Mouse (Mus musculus): ENCODE measurements around the gene Myo3a. TPM values are rescaled to one million over a fixed set of nuclear protein-coding genes. Genes with fewer than 3 reads are reported as not detected.
"Not testable (repeated sequence)": the region's sequence is repeated elsewhere in the genome, so short reads cannot be mapped to it uniquely, and the experiment has no call there.

Myo3a gene
- total and polyA plus RNA-seq, 2 experiments from 2014 or later: not detected

- DNase-seq (ENCODE audit: low spot score) (no peak), ATAC-seq (ENCODE audit: insufficient read depth, low read depth) (no peak)
- Histone ChIP-seq H3K9ac (replicated peaks; ENCODE audit: low read depth, low read length) (no peak overlapping the region), H3K27ac (ENCODE audit: low read depth) (no peak overlapping the region), H3K4me1 (ENCODE audit: control insufficient read depth, insufficient read depth) (no peaks in the 10 kb centered on the region), H3K4me2 (ENCODE audit: low read depth, low read length) (no peak overlapping the region), H3K4me3 (ENCODE audit: low read depth, low read length) (no peak overlapping the region), H3K9me3 (replicated peaks; ENCODE audit: control insufficient read depth, low read length) (no peaks in the 10 kb centered on the region), H3K36me3 (replicated peaks; ENCODE audit: control insufficient read depth, insufficient read depth, low read length) (no peaks in the 10 kb centered on the region), H3K27me3 (ENCODE audit: control insufficient read depth, insufficient read depth, low read length) (no peaks in the 10 kb centered on the region)
- TF ChIP-seq EP300 (IDR thresholded peaks at IDR 0.05; ENCODE audit: low read depth) (no peak), CTCF (IDR thresholded peaks at IDR 0.05; ENCODE audit: low read depth) (no peak)
- 70% methylated on average over 6 of the region's 6 CpGs for WGBS
Measured at GRCm38 (mm10) chr2:22548421-22548820, 321.1 kb downstream of the Myo3a start.

- peak; percentile 16 for DNase-seq (ENCODE audit: low spot score)
- not testable (repeated sequence) for H3K4me3 ChIP-seq (ENCODE audit: low read depth, low read length); H3K4me1 ChIP-seq (ENCODE audit: control insufficient read depth, insufficient read depth); H3K27ac ChIP-seq (ENCODE audit: low read depth); H3K27me3 ChIP-seq (ENCODE audit: control insufficient read depth, insufficient read depth, low read length); H3K36me3 ChIP-seq (replicated peaks; ENCODE audit: control insufficient read depth, insufficient read depth, low read length); H3K9ac ChIP-seq (replicated peaks; ENCODE audit: low read depth, low read length); H3K9me3 ChIP-seq (replicated peaks; ENCODE audit: control insufficient read depth, low read length); H3K4me2 ChIP-seq (ENCODE audit: low read depth, low read length)
- ATAC-seq (ENCODE audit: insufficient read depth, low read depth): peak; percentile 74
- 72% methylated on average over 13 of the region's 14 CpGs for WGBS
Measured at GRCm38 (mm10) chr2:22587469-22588169, 360.3 kb downstream of the Myo3a start.

- H3K9me3 ChIP-seq (replicated peaks; ENCODE audit: control insufficient read depth, low read length); H3K4me3 ChIP-seq (ENCODE audit: low read depth, low read length); DNase-seq (ENCODE audit: low spot score); H3K4me2 ChIP-seq (ENCODE audit: low read depth, low read length); H3K4me1 ChIP-seq (ENCODE audit: control insufficient read depth, insufficient read depth); H3K36me3 ChIP-seq (replicated peaks; ENCODE audit: control insufficient read depth, insufficient read depth, low read length); H3K27ac ChIP-seq (ENCODE audit: low read depth); H3K27me3 ChIP-seq (ENCODE audit: control insufficient read depth, insufficient read depth, low read length); H3K9ac ChIP-seq (replicated peaks; ENCODE audit: low read depth, low read length): not testable (repeated sequence)
- ATAC-seq (ENCODE audit: insufficient read depth, low read depth): peak; percentile 33
- 67% methylated on average over 5 of the region's 5 CpGs for WGBS
Measured at GRCm38 (mm10) chr2:22588170-22588541, 360.9 kb downstream of the Myo3a start.

- not testable (repeated sequence) for H3K4me2 ChIP-seq (ENCODE audit: low read depth, low read length); H3K36me3 ChIP-seq (replicated peaks; ENCODE audit: control insufficient read depth, insufficient read depth, low read length); H3K9me3 ChIP-seq (replicated peaks; ENCODE audit: control insufficient read depth, low read length); H3K27me3 ChIP-seq (ENCODE audit: control insufficient read depth, insufficient read depth, low read length); H3K4me1 ChIP-seq (ENCODE audit: control insufficient read depth, insufficient read depth); H3K27ac ChIP-seq (ENCODE audit: low read depth); H3K4me3 ChIP-seq (ENCODE audit: low read depth, low read length); H3K9ac ChIP-seq (replicated peaks; ENCODE audit: low read depth, low read length)
- WGBS: 45% methylated on average over 12 of the region's 12 CpGs
- ATAC-seq (ENCODE audit: insufficient read depth, low read depth) (peak; percentile 83), DNase-seq (ENCODE audit: low spot score) (peak; percentile 40)
Measured at GRCm38 (mm10) chr2:22588673-22589381, 361.5 kb downstream of the Myo3a start.

GRCm38 (mm10) chr2:22589382-22590205, 362.3 kb downstream of the Myo3a start:
- not testable (repeated sequence) for H3K36me3 ChIP-seq (replicated peaks; ENCODE audit: control insufficient read depth, insufficient read depth, low read length)

GRCm38 (mm10) chr2:22590206-22590490, 362.8 kb downstream of the Myo3a start:
- Histone ChIP-seq H3K36me3 (replicated peaks; ENCODE audit: control insufficient read depth, insufficient read depth, low read length) (no peaks in the 10 kb centered on the region), H3K27me3 (ENCODE audit: control insufficient read depth, insufficient read depth, low read length) (no peaks in the 10 kb centered on the region), H3K9ac (replicated peaks; ENCODE audit: low read depth, low read length) (no peak overlapping the region), H3K27ac (ENCODE audit: low read depth) (no peak overlapping the region), H3K4me3 (ENCODE audit: low read depth, low read length) (no peak overlapping the region), H3K4me2 (ENCODE audit: low read depth, low read length) (no peak overlapping the region), H3K4me1 (ENCODE audit: control insufficient read depth, insufficient read depth) (no peaks in the 10 kb centered on the region), H3K9me3 (replicated peaks; ENCODE audit: control insufficient read depth, low read length) (no peaks in the 10 kb centered on the region)
- DNase-seq (ENCODE audit: low spot score): no peak
- no peak for TF ChIP-seq EP300 (IDR thresholded peaks at IDR 0.05; ENCODE audit: low read depth)
- TF ChIP-seq CTCF (IDR thresholded peaks at IDR 0.05; ENCODE audit: low read depth): no peak
- no peak for ATAC-seq (ENCODE audit: insufficient read depth, low read depth)

More at GRCm38 (mm10) chr2:22589382-22590205, 362.3 kb downstream of the Myo3a start:
- not testable (repeated sequence) for H3K9me3 ChIP-seq (replicated peaks; ENCODE audit: control insufficient read depth, low read length); H3K27ac ChIP-seq (ENCODE audit: low read depth); H3K4me2 ChIP-seq (ENCODE audit: low read depth, low read length); H3K9ac ChIP-seq (replicated peaks; ENCODE audit: low read depth, low read length); DNase-seq (ENCODE audit: low spot score); H3K4me1 ChIP-seq (ENCODE audit: control insufficient read depth, insufficient read depth); H3K4me3 ChIP-seq (ENCODE audit: low read depth, low read length); H3K27me3 ChIP-seq (ENCODE audit: control insufficient read depth, insufficient read depth, low read length)
- WGBS: 77% methylated on average over 16 of the region's 17 CpGs
- peak; percentile 82 for ATAC-seq (ENCODE audit: insufficient read depth, low read depth)

Measured in heart, postnatal 0 days (tissue).